Mouse (Mus musculus) large intestine, adult 2 months (tissue): ENCODE results near the gene Anks3. TPM values are rescaled to one million over a fixed set of nuclear protein-coding genes. Genes with fewer than 3 reads are reported as not detected.
A peak's percentile ranks its signal among the peaks of the same experiment; 100 is the strongest.

Experiments used
- DNase-seq: peaks from one replicate; pipeline ENCODE4 v3.0.0-alpha.2; 2012; ENCODE audit warnings: low read depth, low spot score
- WGBS: fragments of 180-500 bp; shearing (Covaris S2); methylation state at CpG from one replicate; pipeline ENCODE4 v1.1.7; 2018; 5-methylcytosine and 5-hydroxymethylcytosine counted together
- polyA plus RNA-seq: library from polyadenylated mRNA; depleted of rRNA; stranded (reverse); fragments of >200 nt; gene quantifications from 2 replicates; pipeline ENCODE4 v1.2.3, GENCODE M21; 2012

Gene Anks3
- polyA plus RNA-seq, 1 experiment = 25.2 TPM

- no peak for DNase-seq
- 83% methylated on average over 5 of the region's 5 CpGs for WGBS
Measured at GRCm38 (mm10) chr16:4969055-4969843, 5.2 kb upstream of the Anks3 start.

GRCm38 (mm10) chr16:4968426-4968825, 4.4 kb upstream of the Anks3 start:
- DNase-seq = no peak
- WGBS = 79% methylated on average over 3 of the region's 3 CpGs

- WGBS = 91% methylated on average over 8 of the region's 8 CpGs
- DNase-seq = no peak
Measured at GRCm38 (mm10) chr16:4965392-4966129, 1.6 kb upstream of the Anks3 start.

GRCm38 (mm10) chr16:4964731-4965391, 856 bp upstream of the Anks3 start:
- WGBS = 17% methylated on average over 13 of the region's 13 CpGs
- DNase-seq = no peak

GRCm38 (mm10) chr16:4963346-4963745, 659 bp downstream of the Anks3 start:
- WGBS = 28% methylated on average over 9 of the region's 9 CpGs

GRCm38 (mm10) chr16:4960260-4960659, 3.7 kb downstream of the Anks3 start:
- DNase-seq = no peak
- 79% methylated on average over 8 of the region's 8 CpGs for WGBS

More at GRCm38 (mm10) chr16:4963346-4963745, 659 bp downstream of the Anks3 start:
- no peak for DNase-seq

- no peak for DNase-seq
- 87% methylated on average over 3 of the region's 3 CpGs for WGBS
Measured at GRCm38 (mm10) chr16:4957446-4957845, 6.6 kb downstream of the Anks3 start.

- 93% methylated on average over 3 of the region's 3 CpGs for WGBS
Measured at GRCm38 (mm10) chr16:4956609-4957008, 7.4 kb downstream of the Anks3 start.

GRCm38 (mm10) chr16:4947378-4947777, 16.6 kb downstream of the Anks3 start:
- DNase-seq = no peak
- WGBS = 78% methylated on average over 4 of the region's 4 CpGs

More at GRCm38 (mm10) chr16:4956609-4957008, 7.4 kb downstream of the Anks3 start:
- no peak for DNase-seq

GRCm38 (mm10) chr16:4946155-4946554, 17.9 kb downstream of the Anks3 start:
- DNase-seq = no peak
- WGBS = 93% methylated on average over 3 of the region's 3 CpGs

GRCm38 (mm10) chr16:4945415-4945814, 18.6 kb downstream of the Anks3 start:
- 63% methylated on average over 4 of the region's 4 CpGs for WGBS
- DNase-seq = no peak

GRCm38 (mm10) chr16:4943431-4943830, 20.6 kb downstream of the Anks3 start:
- no peak for DNase-seq
- WGBS = 96% methylated on average over 3 of the region's 3 CpGs

GRCm38 (mm10) chr16:4942868-4943267, 21.1 kb downstream of the Anks3 start:
- WGBS = 90% methylated on average over 8 of the region's 8 CpGs

GRCm38 (mm10) chr16:4941016-4941415, 23.0 kb downstream of the Anks3 start:
- DNase-seq = no peak

More at GRCm38 (mm10) chr16:4942868-4943267, 21.1 kb downstream of the Anks3 start:
- DNase-seq = no peak

- DNase-seq = no peak
- WGBS = 82% methylated on average over 10 of the region's 10 CpGs
Measured at GRCm38 (mm10) chr16:4940311-4940850, 23.6 kb downstream of the Anks3 start.

GRCm38 (mm10) chr16:4939412-4939811, 24.6 kb downstream of the Anks3 start:
- DNase-seq = no peak
- WGBS = 1% methylated on average over 16 of the region's 16 CpGs

- under 1% methylated on average over 28 of the region's 28 CpGs for WGBS
- DNase-seq = peak; percentile 59
Measured at GRCm38 (mm10) chr16:4938989-4939388, 25.0 kb downstream of the Anks3 start.

GRCm38 (mm10) chr16:4938461-4938860, 25.5 kb downstream of the Anks3 start, which contains the start of gene Nudt16l1:
Gene Nudt16l1, plus strand, starts transcription at chr16:4938761.
- WGBS = 0% methylated on average over 2 of the region's 2 CpGs
- DNase-seq = no peak

- DNase-seq = no peak
- 91% methylated on average over 8 of the region's 8 CpGs for WGBS
Measured at GRCm38 (mm10) chr16:4937351-4938190, 26.4 kb downstream of the Anks3 start.
